Mouse (Mus musculus) kidney, postnatal 0 days (tissue): ENCODE measurements at regions not wholly inside any gene's neighbourhood (a gene's known extent, or its start where the extent isn't known, plus 50 kb on each side); places are given as distances from the start of the nearest gene placed in this dataset.

Experiments used
- ATAC-seq: fragments of 200-750 bp; cut with Nextera tagmentation; replicated peaks from 2 replicates; pipeline ENCODE4 v1.8.0; 2017; ENCODE audit warnings: low read depth, moderate number of reproducible peaks, moderate TSS enrichment, moderate library complexity; ENCODE audit not compliant: low FRiP score
- DNase-seq: peaks from one replicate; pipeline ENCODE4 v3.0.0-alpha.2; 2016; ENCODE audit warnings: low spot score
- H3K27ac ChIP-seq: fragments of 300-500 bp; sonication (generic); 2 replicates; pipeline ENCODE4 v1.5.1; 2014; ENCODE audit warnings: mild to moderate bottlenecking
- H3K27me3 ChIP-seq: fragments of 300-500 bp; sonication (generic); 2 replicates; pipeline ENCODE4 v1.6.1; 2014; ENCODE audit warnings: low read length, mixed read lengths; ENCODE audit not compliant: insufficient read depth
- H3K36me3 ChIP-seq: fragments of 300-500 bp; sonication (generic); 2 replicates; pipeline ENCODE4 v1.6.1; 2014; ENCODE audit warnings: low read length, mixed read lengths; ENCODE audit not compliant: insufficient read depth
- H3K4me1 ChIP-seq: fragments of 300-500 bp; sonication (generic); replicated peaks from 2 replicates; pipeline ENCODE4 v1.6.1; 2014; ENCODE audit warnings: antibody characterized with exemption, low read length, mixed read lengths; ENCODE audit not compliant: insufficient read depth
- H3K4me2 ChIP-seq: fragments of 300-500 bp; sonication (generic); 2 replicates; pipeline ENCODE4 v1.6.1; 2014; ENCODE audit warnings: mild to moderate bottlenecking, low read length, moderate library complexity, mixed read lengths
- H3K4me3 ChIP-seq: fragments of 300-500 bp; sonication (generic); replicated peaks from 2 replicates; pipeline ENCODE4 v1.5.1; 2014; ENCODE audit warnings: low read depth, low read length
- H3K9ac ChIP-seq: fragments of 300-500 bp; sonication (generic); 2 replicates; pipeline ENCODE4 v1.6.1; 2014; ENCODE audit warnings: low read depth, low read length
- H3K9me3 ChIP-seq: fragments of 300-500 bp; sonication (generic); replicated peaks from 2 replicates; pipeline ENCODE4 v1.6.1; 2016; ENCODE audit warnings: low read length, inconsistent platforms, mixed read lengths
- CTCF ChIP-seq: IDR thresholded peaks from 2 replicates; pipeline ENCODE4 v1.5.1; 2016; ENCODE audit warnings: antibody characterized with exemption, low read depth, mild to moderate bottlenecking, moderate library complexity

DNA sequence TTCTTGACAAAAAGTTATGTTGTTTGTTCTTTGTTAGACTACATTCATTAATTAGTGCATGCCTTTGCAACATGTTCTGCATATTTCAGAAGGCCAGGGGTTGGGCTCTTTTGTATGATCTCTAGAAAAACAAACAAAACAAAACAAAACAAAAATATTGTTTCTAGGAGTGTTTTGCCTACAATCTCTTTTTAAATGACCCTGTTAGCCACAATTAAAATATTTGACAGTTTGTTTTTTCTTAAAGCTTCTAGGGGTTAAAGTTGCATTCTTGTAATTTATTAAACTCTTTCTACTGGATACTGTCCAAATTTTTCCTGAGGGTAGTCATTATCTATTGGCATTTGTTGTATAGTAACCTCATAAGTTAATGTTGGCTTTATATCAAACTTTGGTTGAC lies 1100.1 kb downstream of the Epha7 start:
- ATAC-seq (no peak), DNase-seq (peak; percentile 58)
- H3K4me1 ChIP-seq = no peaks in the 10 kb centered on the region
- TF ChIP-seq CTCF = no peak
- no peak overlapping the region for H3K27ac ChIP-seq
- no peaks in the 10 kb centered on the region for H3K36me3 ChIP-seq
- no peak overlapping the region for H3K4me2 ChIP-seq
- H3K9me3 ChIP-seq = no peaks in the 10 kb centered on the region
- no peaks in the 10 kb centered on the region for H3K27me3 ChIP-seq
- H3K9ac ChIP-seq = no peak overlapping the region
- H3K4me3 ChIP-seq = no peak overlapping the region
